In the genomic region with DNA sequence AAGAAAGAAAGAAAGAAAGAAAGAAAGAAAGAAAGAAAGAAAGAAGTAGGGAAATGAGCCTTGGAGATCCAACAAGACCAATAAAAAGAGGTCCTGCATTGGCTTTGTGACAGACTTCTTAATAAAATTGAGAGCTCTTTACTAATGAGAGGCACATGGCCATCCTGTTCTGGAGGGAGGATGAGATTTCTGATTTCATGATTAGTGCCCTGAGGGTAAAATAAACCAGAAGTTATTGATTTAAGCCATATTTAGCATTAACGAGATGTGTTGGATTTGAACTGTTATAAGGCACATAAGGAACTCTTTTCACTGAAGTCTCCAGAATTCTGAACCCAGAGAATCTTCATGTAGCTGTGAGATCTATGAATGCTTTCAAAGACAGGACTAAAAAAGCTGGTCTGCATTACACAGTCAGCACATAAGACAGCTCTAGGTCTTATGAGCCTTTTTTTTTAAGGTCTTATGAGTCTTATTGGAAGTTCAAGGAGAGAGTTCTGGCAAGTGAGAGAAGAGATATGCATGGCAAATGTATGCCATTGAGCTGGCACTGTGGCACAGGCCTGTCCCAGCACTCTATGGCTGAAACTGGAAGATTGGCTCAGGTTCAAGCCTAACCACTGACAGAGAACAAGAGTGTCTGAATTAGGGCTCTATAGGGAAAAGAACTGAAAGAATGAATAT, we compare ENCODE assay signal across 28 mouse cellular contexts.
"Had no signal": no experiment of that assay in that cellular context is flagged by ENCODE, and none has a peak within 500 bp of the region (broad histone marks: within the 10 kb centered on the region; RNA-seq: fewer than 3 reads in every experiment).

No protein-coding gene starts in this region.

- H3K9ac ChIP-seq: heart, embryonic 12.5 days; hindbrain, embryonic 12.5 days; hindbrain, embryonic 14.5 days; intestine, embryonic 15.5 days; limb, embryonic 12.5 days; liver, embryonic 13.5 days; liver, embryonic 15.5 days had no signal

- H3K36me3 ChIP-seq: heart, embryonic 10.5 days; heart, embryonic 12.5 days; hindbrain, embryonic 12.5 days; intestine, embryonic 15.5 days had no signal

- ATAC-seq: hindbrain, embryonic 16.5 days; inflammation-experienced regulatory T-cells, adult 6 months; intestine, embryonic 15.5 days; intestine, postnatal 0 days had no signal

- H3K9me3 ChIP-seq: heart, embryonic 10.5 days; heart, embryonic 12.5 days; hindbrain, embryonic 10.5 days; hindbrain, embryonic 12.5 days; intestine, embryonic 15.5 days; limb, embryonic 12.5 days; liver, embryonic 13.5 days; liver, embryonic 15.5 days had no signal

- H3K27me3 ChIP-seq: heart, embryonic 12.5 days; intestine, embryonic 15.5 days; limb, embryonic 12.5 days; liver, embryonic 13.5 days; liver, embryonic 15.5 days had no signal

- H3K27ac ChIP-seq: gastrocnemius, adult 2 months; heart, embryonic 10.5 days; hindbrain, embryonic 10.5 days; hindbrain, embryonic 12.5 days; hindbrain, embryonic 14.5 days; intestine, embryonic 15.5 days; layer of hippocampus, adult 2 months; limb, embryonic 12.5 days; liver, embryonic 13.5 days; liver, embryonic 15.5 days had no signal

- H3K4me2 ChIP-seq: heart, embryonic 12.5 days; hindbrain, embryonic 12.5 days; hindbrain, embryonic 14.5 days; intestine, embryonic 15.5 days; limb, embryonic 12.5 days; liver, embryonic 11.5 days; liver, embryonic 13.5 days; liver, embryonic 15.5 days had no signal

- DNase-seq: gastrocnemius, adult 2 months; gastrocnemius, postnatal 10 days; gastrocnemius, postnatal 25 days; heart, adult 18-20 months; heart, postnatal 10 days; heart, postnatal 4 days; kidney, adult 18-20 months; kidney, adult 8-10 months; kidney, postnatal 10 days; kidney, postnatal 4 days; layer of hippocampus, adult 9-11 months; layer of hippocampus, postnatal 36 days; left cerebral cortex, postnatal 4 days; liver; liver, embryonic 13.5 days had no signal

- H3K4me3 ChIP-seq: gastrocnemius, adult 2 months; heart, embryonic 10.5 days; heart, embryonic 12.5 days; hindbrain, embryonic 10.5 days; hindbrain, embryonic 12.5 days; intestine, embryonic 15.5 days; layer of hippocampus, adult 2 months; limb, embryonic 12.5 days; liver, embryonic 13.5 days; liver, embryonic 15.5 days had no signal
